Mouse (Mus musculus) neutrophil, adult 5-6 weeks (primary cell): Measurements from ENCODE around the gene Sytl3. TPM values are rescaled to one million over a fixed set of nuclear protein-coding genes. Genes with fewer than 3 reads are reported as not detected.

ENCODE experiments used
- ATAC-seq: fragments of 151-379, 151-347 bp; 2 replicates; pipeline ENCODE4 v1.8.0; 2017; ENCODE audit warnings: mild to moderate bottlenecking, moderate TSS enrichment; ENCODE audit not compliant: insufficient number of reproducible peaks, poor library complexity, low FRiP score, severe bottlenecking; ENCODE audit errors: extremely low read depth
- total RNA-seq: library from RNA; stranded (forward); fragments of 200-1000 nt; gene quantifications from 2 replicates; pipeline ENCODE4 v1.2.3, GENCODE M21; 2017

Gene Sytl3
- total RNA-seq, 1 experiment from 2014 or later: 6.4 TPM

GRCm38 (mm10) chr17:6783006-6783661 lies 124.2 kb downstream of the Sytl3 start:
- no peak for ATAC-seq

GRCm38 (mm10) chr17:6783756-6784357 lies 125.0 kb downstream of the Sytl3 start:
- no peak for ATAC-seq

GRCm38 (mm10) chr17:6787241-6787640 lies 128.3 kb downstream of the Sytl3 start:
- no peak for ATAC-seq

Other genes with a start within 250 kb of the Sytl3 start
- gene Dynlt1b, start 229.0 kb upstream of the Sytl3 start, total RNA-seq: 180 and 185 TPM in 2 replicates
- gene Dynlt1c, start 57.4 kb upstream of the Sytl3 start, total RNA-seq: 68.3 and 93.6 TPM in 2 replicates
- gene Dynlt1f, start 3.2 kb upstream of the Sytl3 start, total RNA-seq: 122 and 128 TPM in 2 replicates
- 651 and 692 TPM in 2 replicates for gene Ezr, start 123.7 kb downstream of the Sytl3 start, total RNA-seq